Mouse (Mus musculus) forebrain, embryonic 11.5 days (tissue): ENCODE measurements around the gene Gm7879. TPM values are rescaled to one million over a fixed set of nuclear protein-coding genes. Genes with fewer than 3 reads are reported as not detected.

ENCODE experiments used
- ATAC-seq: fragments of 200-750 bp; cut with Nextera tagmentation; replicated peaks from 2 replicates; pipeline ENCODE4 v1.8.0; 2017; ENCODE audit warnings: moderate TSS enrichment; ENCODE audit not compliant: low FRiP score
- DNase-seq: peaks from one replicate; pipeline ENCODE4 v3.0.0-alpha.2; 2017; ENCODE audit warnings: low spot score
- H3K27ac ChIP-seq: fragments of 300-500 bp; sonication (generic); 2 replicates; pipeline ENCODE4 v1.5.1; 2014; ENCODE audit warnings: low read depth, low read length
- H3K27me3 ChIP-seq: fragments of 300-500 bp; sonication (generic); 2 replicates; pipeline ENCODE4 v1.6.1; 2014; ENCODE audit warnings: mild to moderate bottlenecking, low read length, mixed read lengths; ENCODE audit not compliant: control insufficient read depth, insufficient read depth
- H3K36me3 ChIP-seq: fragments of 300-500 bp; sonication (generic); 2 replicates; pipeline ENCODE4 v1.6.1; 2014; ENCODE audit warnings: mild to moderate bottlenecking, low read length, moderate library complexity, mixed read lengths; ENCODE audit not compliant: control insufficient read depth, insufficient read depth
- H3K4me1 ChIP-seq: fragments of 300-500 bp; sonication (generic); replicated peaks from 2 replicates; pipeline ENCODE4 v1.6.1; 2014; ENCODE audit warnings: low read length, mixed read lengths; ENCODE audit not compliant: control insufficient read depth, insufficient read depth
- H3K4me2 ChIP-seq: fragments of 300-500 bp; sonication (generic); 2 replicates; pipeline ENCODE4 v1.6.1; 2014; ENCODE audit warnings: low read depth, mild to moderate bottlenecking, low read length, moderate library complexity, mixed read lengths; ENCODE audit not compliant: severe bottlenecking
- H3K4me3 ChIP-seq: fragments of 300-500 bp; sonication (generic); 2 replicates; pipeline ENCODE4 v1.5.1; 2014; ENCODE audit warnings: low read depth, low read length
- H3K9ac ChIP-seq: fragments of 300-500 bp; sonication (generic); 2 replicates; pipeline ENCODE4 v1.6.1; 2014; ENCODE audit warnings: low read length
- H3K9me3 ChIP-seq: fragments of 300-500 bp; sonication (generic); 2 replicates; pipeline ENCODE4 v1.6.1; 2016; ENCODE audit warnings: low read length, mixed read lengths; ENCODE audit not compliant: control insufficient read depth
- WGBS: fragments of 180-500 bp; shearing (Covaris S2); extraction: QIAGEN DNeasy Blood & Tissue Kit; methylation state at CpG from one replicate; pipeline ENCODE4 v1.1.7; 2014; 5-methylcytosine and 5-hydroxymethylcytosine counted together
- polyA plus RNA-seq: library from polyadenylated mRNA; unstranded; fragments of >200 nt; fragmentation: Nextera tagmentation; extraction: Ambion mirVana; gene quantifications from 2 replicates; pipeline ENCODE4 v1.2.1, GENCODE M21; 2014

The Gm7879 gene
- polyA plus RNA-seq, 1 experiment from 2014 or later, result not detected

DNA sequence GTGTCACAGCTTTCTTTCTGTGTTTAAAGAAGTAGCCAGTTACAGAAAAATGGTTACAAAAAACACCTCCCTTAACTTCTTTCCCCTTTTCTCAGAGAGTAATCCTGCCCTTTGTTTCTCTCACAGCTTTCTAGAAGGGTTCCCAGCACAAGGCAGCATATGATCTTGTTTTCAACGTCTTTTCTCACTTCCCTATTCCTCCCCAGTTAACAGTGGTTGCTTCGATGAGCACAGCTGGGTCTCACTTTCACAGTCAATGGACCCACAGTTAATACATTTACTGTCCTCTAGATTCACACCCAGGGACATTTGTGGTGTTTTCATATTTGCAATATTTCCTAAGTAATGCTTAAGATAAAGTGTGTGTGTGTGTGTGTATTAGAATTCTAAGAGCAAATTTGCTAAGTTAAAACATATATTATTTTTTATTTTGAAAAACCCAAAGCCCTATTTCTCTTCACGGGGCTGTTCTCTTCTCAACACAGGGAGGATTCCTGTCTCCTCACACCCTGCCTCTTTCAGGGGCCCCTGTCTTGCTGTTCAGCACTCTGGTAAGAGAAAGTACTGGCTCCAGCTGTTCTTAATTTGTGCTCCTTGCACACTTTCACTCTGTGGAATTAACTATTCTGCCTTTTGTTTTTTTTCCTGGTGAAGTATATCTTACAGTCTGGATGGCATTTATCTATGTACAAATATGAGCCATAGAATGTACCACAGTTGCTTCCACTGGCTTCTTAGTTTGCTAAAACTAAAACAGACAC lies 27.7 kb upstream of the Gm7879 start:
- no peaks in the 10 kb centered on the region for H3K9me3 ChIP-seq
- WGBS, result 24% methylated on average over 3 of the region's 3 CpGs
- no peaks in the 10 kb centered on the region for H3K4me1 ChIP-seq
- DNase-seq, result no peak
- no peak overlapping the region for H3K4me2 ChIP-seq
- no peak for ATAC-seq
- no peak overlapping the region for H3K9ac ChIP-seq
- H3K36me3 ChIP-seq, result no peaks in the 10 kb centered on the region
- H3K4me3 ChIP-seq, result no peak overlapping the region
- no peak overlapping the region for H3K27ac ChIP-seq
- H3K27me3 ChIP-seq, result no peaks in the 10 kb centered on the region

DNA sequence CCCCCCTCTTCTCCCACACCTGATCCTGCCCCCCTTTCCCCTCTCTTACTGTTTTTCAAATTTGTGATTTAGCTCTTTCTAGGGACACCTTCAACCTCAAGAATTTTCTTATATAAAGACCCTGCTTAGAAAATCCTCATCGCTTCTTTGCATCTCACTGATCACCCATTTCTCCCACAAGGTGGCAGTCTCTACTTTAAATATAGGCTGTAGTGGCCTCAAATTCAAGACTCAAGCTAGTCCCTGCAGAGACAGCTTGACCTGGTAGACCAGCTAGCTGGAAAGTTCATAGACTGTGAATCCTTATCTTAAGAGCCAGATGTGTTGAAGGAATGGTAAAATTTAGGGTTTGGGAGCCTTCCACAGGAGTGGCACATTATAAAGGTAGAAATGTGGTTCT lies 20.6 kb upstream of the Gm7879 start:
- no peak overlapping the region for H3K4me2 ChIP-seq
- no peaks in the 10 kb centered on the region for H3K4me1 ChIP-seq
- H3K9ac ChIP-seq, result no peak overlapping the region
- no peaks in the 10 kb centered on the region for H3K27me3 ChIP-seq
- no peak overlapping the region for H3K4me3 ChIP-seq
- DNase-seq (no peak), ATAC-seq (no peak)
- WGBS, result 21% methylated on average over 1 of the region's 1 CpGs
- no peak overlapping the region for H3K27ac ChIP-seq
- no peaks in the 10 kb centered on the region for H3K36me3 ChIP-seq
- no peaks in the 10 kb centered on the region for H3K9me3 ChIP-seq

- Histone ChIP-seq H3K9me3 (no peaks in the 10 kb centered on the region), H3K4me2 (no peak overlapping the region), H3K4me1 (no peaks in the 10 kb centered on the region), H3K27ac (no peak overlapping the region), H3K9ac (no peak overlapping the region), H3K4me3 (no peak overlapping the region), H3K36me3 (no peaks in the 10 kb centered on the region), H3K27me3 (no peaks in the 10 kb centered on the region)
- DNase-seq (no peak), ATAC-seq (no peak)
- WGBS, result 76% methylated on average over 2 of the region's 2 CpGs
Measured at GRCm38 (mm10) chr5:43894113-43894512, 18.8 kb upstream of the Gm7879 start.

GRCm38 (mm10) chr5:43895931-43896330 lies 17.0 kb upstream of the Gm7879 start:
- Histone ChIP-seq H3K4me2 (no peak overlapping the region), H3K27ac (no peak overlapping the region), H3K36me3 (no peaks in the 10 kb centered on the region), H3K9ac (no peak overlapping the region), H3K9me3 (no peaks in the 10 kb centered on the region), H3K27me3 (no peaks in the 10 kb centered on the region), H3K4me3 (no peak overlapping the region), H3K4me1 (no peaks in the 10 kb centered on the region)
- no peak for ATAC-seq
- 86% methylated on average over 3 of the region's 3 CpGs for WGBS
- no peak for DNase-seq

- H3K27ac ChIP-seq, result no peak overlapping the region
- 90% methylated on average over 3 of the region's 3 CpGs for WGBS
- no peak for DNase-seq
- H3K4me2 ChIP-seq, result no peak overlapping the region
- H3K27me3 ChIP-seq, result no peaks in the 10 kb centered on the region
- ATAC-seq, result no peak
- no peaks in the 10 kb centered on the region for H3K36me3 ChIP-seq
- H3K9me3 ChIP-seq, result no peaks in the 10 kb centered on the region
- no peaks in the 10 kb centered on the region for H3K4me1 ChIP-seq
- H3K4me3 ChIP-seq, result no peak overlapping the region
- H3K9ac ChIP-seq, result no peak overlapping the region
Measured at GRCm38 (mm10) chr5:43904685-43905084, 8.3 kb upstream of the Gm7879 start.

DNA sequence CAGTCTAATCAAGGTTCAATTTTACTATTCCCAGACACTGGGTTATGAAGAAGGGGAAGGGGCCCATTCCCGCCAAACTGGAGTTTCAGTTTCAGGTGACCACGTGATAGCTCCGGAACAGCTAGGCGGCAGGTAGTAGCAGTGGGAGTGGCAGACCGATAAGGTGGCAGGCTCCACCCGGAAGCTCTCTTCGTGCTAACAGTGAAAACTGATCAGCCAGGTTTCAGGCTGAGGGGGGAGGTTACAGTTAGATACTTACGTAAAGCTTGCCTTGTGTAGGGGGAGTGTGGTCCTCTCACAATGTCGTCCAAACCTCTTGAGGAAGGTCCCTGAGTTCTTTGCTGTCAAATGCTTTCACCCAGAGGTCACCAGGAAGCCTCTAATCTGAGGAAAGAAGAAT lies 3.7 kb upstream of the Gm7879 start:
- DNase-seq, result no peak
- WGBS, result 67% methylated on average over 9 of the region's 9 CpGs
- no peak for ATAC-seq

GRCm38 (mm10) chr5:43910006-43910405 lies 2.9 kb upstream of the Gm7879 start:
- 90% methylated on average over 6 of the region's 6 CpGs for WGBS
- H3K27me3 ChIP-seq, result no peaks in the 10 kb centered on the region
- no peak overlapping the region for H3K27ac ChIP-seq

More for the DNA sequence above, 3.7 kb upstream of the Gm7879 start:
- Histone ChIP-seq H3K4me2 (no peak overlapping the region), H3K27me3 (no peaks in the 10 kb centered on the region), H3K4me1 (no peaks in the 10 kb centered on the region), H3K27ac (no peak overlapping the region), H3K9me3 (no peaks in the 10 kb centered on the region), H3K36me3 (no peaks in the 10 kb centered on the region), H3K9ac (no peak overlapping the region), H3K4me3 (no peak overlapping the region)

GRCm38 (mm10) chr5:43915261-43915886 lies 2.4 kb downstream of the Gm7879 start:
- WGBS, result 93% methylated on average over 4 of the region's 4 CpGs
- ATAC-seq, result no peak
- H3K4me1 ChIP-seq, result no peaks in the 10 kb centered on the region
- H3K27me3 ChIP-seq, result no peaks in the 10 kb centered on the region
- no peak for DNase-seq
- no peak overlapping the region for H3K4me3 ChIP-seq
- no peak overlapping the region for H3K27ac ChIP-seq
- no peak overlapping the region for H3K9ac ChIP-seq
- no peak overlapping the region for H3K4me2 ChIP-seq
- no peaks in the 10 kb centered on the region for H3K9me3 ChIP-seq
- no peaks in the 10 kb centered on the region for H3K36me3 ChIP-seq

More at GRCm38 (mm10) chr5:43910006-43910405, 2.9 kb upstream of the Gm7879 start:
- DNase-seq (no peak), ATAC-seq (no peak)
- Histone ChIP-seq H3K9me3 (no peaks in the 10 kb centered on the region), H3K9ac (no peak overlapping the region), H3K4me3 (no peak overlapping the region), H3K36me3 (no peaks in the 10 kb centered on the region), H3K4me2 (no peak overlapping the region), H3K4me1 (no peaks in the 10 kb centered on the region)

GRCm38 (mm10) chr5:43921877-43922276 lies 8.9 kb downstream of the Gm7879 start:
- H3K9me3 ChIP-seq, result no peaks in the 10 kb centered on the region
- no peak for ATAC-seq
- no peak for DNase-seq
- WGBS, result 90% methylated on average over 11 of the region's 11 CpGs
- H3K9ac ChIP-seq, result no peak overlapping the region
- H3K4me1 ChIP-seq, result no peaks in the 10 kb centered on the region
- no peak overlapping the region for H3K4me3 ChIP-seq
- no peak overlapping the region for H3K27ac ChIP-seq
- no peaks in the 10 kb centered on the region for H3K27me3 ChIP-seq
- no peak overlapping the region for H3K4me2 ChIP-seq
- no peaks in the 10 kb centered on the region for H3K36me3 ChIP-seq
